Mouse (Mus musculus): ENCODE measurements around the gene Sv2b.

Gene Sv2b

GRCm38 (mm10) chr7:75102536-75103332 lies 206.3 kb downstream of the Sv2b start:
- DNase-seq (ENCODE audit: low spot score in 2 of 2) = no peak

GRCm38 (mm10) chr7:75085473-75085872 lies 223.6 kb downstream of the Sv2b start:
- no peak for DNase-seq (ENCODE audit: low spot score in 2 of 2)

GRCm38 (mm10) chr7:75080163-75080562 lies 228.9 kb downstream of the Sv2b start:
- no peak for DNase-seq (ENCODE audit: low spot score in 2 of 2)

GRCm38 (mm10) chr7:75077560-75078208 lies 231.4 kb downstream of the Sv2b start:
- DNase-seq (ENCODE audit: low spot score in 2 of 2) = no peak

Data from frontal cortex, postnatal 25 days (tissue).